Mouse (Mus musculus): ENCODE results near the gene Meis1.

Gene Meis1

GRCm38 (mm10) chr11:19014441-19015161 is 4.2 kb downstream of the Meis1 start:
- DNase-seq (ENCODE audit: low read depth): no peak

- no peak for DNase-seq (ENCODE audit: low read depth)
Measured at GRCm38 (mm10) chr11:19014113-19014440, 4.7 kb downstream of the Meis1 start.

- no peak for DNase-seq (ENCODE audit: low read depth)
Measured at GRCm38 (mm10) chr11:19013141-19014112, 5.4 kb downstream of the Meis1 start.

- DNase-seq (ENCODE audit: low read depth): no peak
Measured at GRCm38 (mm10) chr11:19012463-19013115, 6.2 kb downstream of the Meis1 start.

- no peak for DNase-seq (ENCODE audit: low read depth)
Measured at GRCm38 (mm10) chr11:19012001-19012400, 6.8 kb downstream of the Meis1 start.

GRCm38 (mm10) chr11:19011108-19011805 is 7.5 kb downstream of the Meis1 start:
- DNase-seq (ENCODE audit: low read depth): no peak

- no peak for DNase-seq (ENCODE audit: low read depth)
Measured at GRCm38 (mm10) chr11:19010396-19010811, 8.4 kb downstream of the Meis1 start.

- DNase-seq (ENCODE audit: low read depth): no peak
Measured at GRCm38 (mm10) chr11:19009536-19010395, 9.0 kb downstream of the Meis1 start.

- no peak for DNase-seq (ENCODE audit: low read depth)
Measured at GRCm38 (mm10) chr11:19008610-19009384, 10.0 kb downstream of the Meis1 start.

GRCm38 (mm10) chr11:19007541-19008424 is 11.0 kb downstream of the Meis1 start:
- DNase-seq (ENCODE audit: low read depth): no peak

- DNase-seq (ENCODE audit: low read depth): no peak
Measured at GRCm38 (mm10) chr11:19007068-19007467, 11.7 kb downstream of the Meis1 start.

GRCm38 (mm10) chr11:19005913-19006693 is 12.7 kb downstream of the Meis1 start:
- no peak for DNase-seq (ENCODE audit: low read depth)

- no peak for DNase-seq (ENCODE audit: low read depth)
Measured at GRCm38 (mm10) chr11:19005007-19005912, 13.5 kb downstream of the Meis1 start.

- no peak for DNase-seq (ENCODE audit: low read depth)
Measured at GRCm38 (mm10) chr11:19003066-19003465, 15.7 kb downstream of the Meis1 start.

GRCm38 (mm10) chr11:18996767-18997166 is 22.0 kb downstream of the Meis1 start:
- DNase-seq (ENCODE audit: low read depth): no peak

GRCm38 (mm10) chr11:18996289-18996688 is 22.5 kb downstream of the Meis1 start:
- no peak for DNase-seq (ENCODE audit: low read depth)

- DNase-seq (ENCODE audit: low read depth): no peak
Measured at GRCm38 (mm10) chr11:18992796-18993195, 26.0 kb downstream of the Meis1 start.

Data from c-Kit-positive CD71-negative TER-119-negative erythroid progenitor cells, embryonic 14.5 days (primary cell).